Mouse (Mus musculus) stomach, postnatal 0 days (tissue): ENCODE measurements at regions not wholly inside any gene's neighbourhood (a gene's known extent, or its start where the extent isn't known, plus 50 kb on each side); places are given as distances from the start of the nearest gene placed in this dataset.

Source experiments
- ATAC-seq: fragments of 200-750 bp; cut with Nextera tagmentation; 2 replicates; pipeline ENCODE4 v1.8.0; 2017; ENCODE audit not compliant: low FRiP score, low TSS enrichment
- DNase-seq: peaks from one replicate; pipeline ENCODE4 v3.0.0-alpha.2; 2016; ENCODE audit warnings: low spot score
- H3K27ac ChIP-seq: fragments of 300-500 bp; sonication (generic); replicated peaks from 2 replicates; pipeline ENCODE4 v1.5.1; 2014; ENCODE audit warnings: mild to moderate bottlenecking, control low read depth
- H3K27me3 ChIP-seq: fragments of 300-500 bp; sonication (generic); 2 replicates; pipeline ENCODE4 v1.6.1; 2014; ENCODE audit warnings: low read length; ENCODE audit not compliant: control insufficient read depth, insufficient read depth
- H3K36me3 ChIP-seq: fragments of 300-500 bp; sonication (generic); 2 replicates; pipeline ENCODE4 v1.6.1; 2014; ENCODE audit warnings: low read length, mixed read lengths; ENCODE audit not compliant: control insufficient read depth, insufficient read depth
- H3K4me1 ChIP-seq: fragments of 300-500 bp; sonication (generic); replicated peaks from 2 replicates; pipeline ENCODE4 v1.6.1; 2014; ENCODE audit warnings: antibody characterized with exemption; ENCODE audit not compliant: control insufficient read depth, insufficient read depth
- H3K4me2 ChIP-seq: fragments of 300-500 bp; sonication (generic); replicated peaks from 2 replicates; pipeline ENCODE4 v1.6.1; 2014; ENCODE audit warnings: low read depth, mild to moderate bottlenecking, control low read depth, moderate library complexity
- H3K4me3 ChIP-seq: fragments of 300-500 bp; sonication (generic); 2 replicates; pipeline ENCODE4 v1.5.1; 2014; ENCODE audit warnings: low read depth, low read length, control low read depth
- H3K9ac ChIP-seq: fragments of 300-500 bp; sonication (generic); 2 replicates; pipeline ENCODE4 v1.6.1; 2014; ENCODE audit warnings: mild to moderate bottlenecking, low read length, control low read depth, mixed read lengths
- H3K9me3 ChIP-seq: fragments of 300-500 bp; sonication (generic); 2 replicates; pipeline ENCODE4 v1.6.1; 2016; ENCODE audit warnings: low read length; ENCODE audit not compliant: control insufficient read depth
- CTCF ChIP-seq: IDR thresholded peaks from 2 replicates; pipeline ENCODE4 v1.5.1; 2016; ENCODE audit warnings: antibody characterized with exemption, low read depth, mild to moderate bottlenecking, moderate library complexity
- EP300 ChIP-seq: optimal IDR thresholded peaks from 2 replicates; pipeline ENCODE3; 2016; ENCODE audit warnings: antibody characterized with exemption
- WGBS: fragments of 180-500 bp; shearing (Covaris S2); extraction: QIAGEN DNeasy Blood & Tissue Kit; methylation state at CpG from one replicate; pipeline ENCODE4 v1.1.7; 2014; 5-methylcytosine and 5-hydroxymethylcytosine counted together

DNA sequence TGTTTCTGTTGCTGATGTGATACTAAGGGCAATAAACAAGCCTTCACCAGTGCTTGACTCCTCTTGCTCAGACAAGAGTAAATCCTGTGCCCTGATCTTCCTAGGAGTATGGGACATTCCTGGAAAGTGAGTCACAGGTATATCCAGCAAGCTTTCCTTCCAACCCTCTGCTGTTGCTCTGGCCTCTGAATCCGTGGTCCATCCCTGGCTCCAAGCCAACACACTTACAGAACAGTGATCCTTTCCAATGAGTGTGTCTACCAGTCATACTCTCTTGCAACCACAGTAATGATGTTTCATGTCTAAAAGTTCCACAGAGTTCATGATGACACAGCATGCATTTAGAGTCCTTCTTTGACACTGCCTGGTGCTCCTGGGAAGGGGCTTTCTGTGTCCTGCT, 277.6 kb upstream of the Tmc3 start:
- Histone ChIP-seq H3K27ac (no peak overlapping the region), H3K4me2 (no peak overlapping the region), H3K9me3 (no peaks in the 10 kb centered on the region), H3K9ac (no peak overlapping the region), H3K4me3 (no peak overlapping the region), H3K36me3 (no peaks in the 10 kb centered on the region), H3K27me3 (no peaks in the 10 kb centered on the region), H3K4me1 (no peaks in the 10 kb centered on the region)
- WGBS: 17% methylated on average over 1 of the region's 1 CpGs
- TF ChIP-seq CTCF: no peak
- TF ChIP-seq EP300: no peak
- ATAC-seq (no peak), DNase-seq (no peak)

DNA sequence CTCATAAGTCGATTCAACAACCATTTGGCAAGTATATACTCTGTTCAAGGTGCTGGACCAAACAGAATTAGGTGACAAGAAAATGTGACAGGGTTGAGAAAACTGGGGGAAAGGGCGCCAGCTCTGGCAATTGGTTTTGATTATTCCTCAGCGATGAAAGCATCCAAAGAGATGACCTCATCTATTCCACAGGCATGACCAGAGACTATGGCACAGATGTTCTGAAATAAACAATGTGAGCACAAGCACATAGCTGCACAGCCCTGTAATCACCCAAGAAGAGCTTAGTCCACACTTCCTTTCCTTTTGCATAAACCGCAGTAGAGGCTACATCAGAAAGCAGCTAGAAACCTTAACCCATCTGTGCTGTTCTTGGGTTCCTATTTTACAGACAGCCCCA, 272.6 kb upstream of the Tmc3 start:
- Histone ChIP-seq H3K27ac (no peak overlapping the region), H3K4me1 (no peaks in the 10 kb centered on the region), H3K9ac (no peak overlapping the region), H3K4me3 (no peak overlapping the region), H3K4me2 (no peak overlapping the region), H3K9me3 (no peaks in the 10 kb centered on the region), H3K27me3 (no peaks in the 10 kb centered on the region), H3K36me3 (no peaks in the 10 kb centered on the region)
- DNase-seq (no peak), ATAC-seq (no peak; the same call in 1 of the 2 replicates)
- 52% methylated on average over 4 of the region's 4 CpGs for WGBS
- no peak for TF ChIP-seq CTCF
- TF ChIP-seq EP300: no peak

DNA sequence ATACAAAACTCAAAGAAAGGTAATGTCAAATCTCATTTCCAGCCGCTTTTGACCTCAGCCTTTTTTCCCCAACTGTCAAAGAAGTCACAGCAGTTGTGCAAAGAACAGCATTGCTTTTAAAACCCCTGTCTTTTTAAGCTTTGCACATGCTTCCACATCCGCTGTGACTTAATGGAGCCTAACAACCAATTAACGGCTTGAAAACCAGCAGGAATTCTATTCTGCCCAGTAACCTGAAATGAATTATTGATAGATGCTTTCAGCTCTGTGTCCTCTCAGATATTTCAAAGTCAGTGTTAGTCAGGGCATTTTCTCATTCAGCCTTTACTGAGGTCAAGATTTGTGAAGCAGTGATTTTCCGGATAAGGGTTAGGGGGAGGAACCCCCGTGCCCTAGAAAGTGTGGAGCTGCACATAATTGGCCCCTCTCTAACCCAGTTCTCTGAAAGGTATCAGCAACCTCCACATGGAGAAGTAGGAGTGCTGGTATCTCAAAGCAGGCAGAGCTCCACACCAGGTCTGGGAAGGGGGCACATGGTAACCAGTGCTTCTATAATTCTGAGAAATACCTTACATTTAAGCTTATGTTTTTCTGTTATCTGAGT, 254.8 kb upstream of the Tmc3 start:
- no peaks in the 10 kb centered on the region for H3K27me3 ChIP-seq
- 71% methylated on average over 5 of the region's 5 CpGs for WGBS

DNA sequence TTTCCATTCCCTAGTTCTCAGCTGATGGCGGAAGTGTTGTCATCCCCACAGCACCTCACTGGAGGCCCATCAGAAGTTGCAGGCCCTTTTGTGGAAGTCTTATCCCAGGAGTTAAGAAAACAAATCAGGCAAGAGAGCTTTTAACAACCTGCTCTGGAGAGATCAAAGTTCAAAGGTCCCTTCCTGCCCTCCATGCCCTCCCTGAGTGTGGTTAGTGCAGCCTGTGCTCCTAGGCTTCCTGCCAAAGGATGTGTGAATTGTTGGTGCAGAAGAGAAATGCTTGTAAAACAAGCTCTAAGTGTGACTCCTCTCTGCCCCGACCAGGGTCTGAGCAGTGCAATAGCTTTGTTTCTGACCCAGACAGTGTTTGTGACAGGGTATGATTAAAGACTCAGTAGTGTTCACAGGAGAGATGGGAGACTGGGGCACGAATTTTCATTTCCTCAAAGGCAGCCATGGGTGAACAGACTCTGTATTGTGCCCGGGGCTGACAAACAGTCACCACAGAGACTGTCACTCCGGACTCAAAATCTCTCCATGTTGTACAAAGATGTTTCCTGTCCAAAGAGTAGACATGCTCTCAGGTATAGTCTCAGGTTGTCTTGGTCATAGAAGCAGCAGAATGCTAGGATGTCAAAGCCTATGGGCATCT, 237.5 kb upstream of the Tmc3 start:
- no peak for ATAC-seq
- Histone ChIP-seq H3K36me3 (no peaks in the 10 kb centered on the region), H3K9ac (no peak overlapping the region), H3K4me2 (no peak overlapping the region), H3K27ac (no peak overlapping the region), H3K27me3 (no peaks in the 10 kb centered on the region), H3K9me3 (no peaks in the 10 kb centered on the region), H3K4me3 (no peak overlapping the region), H3K4me1 (no peaks in the 10 kb centered on the region)
- TF ChIP-seq CTCF (no peak), EP300 (no peak)
- 58% methylated on average over 5 of the region's 5 CpGs for WGBS
- no peak for DNase-seq

More for the DNA sequence above, 254.8 kb upstream of the Tmc3 start:
- no peaks in the 10 kb centered on the region for H3K36me3 ChIP-seq
- H3K4me2 ChIP-seq: no peak overlapping the region
- TF ChIP-seq CTCF (no peak), EP300 (no peak)
- H3K4me1 ChIP-seq: no peaks in the 10 kb centered on the region
- H3K27ac ChIP-seq: no peak overlapping the region
- no peak for ATAC-seq
- no peak overlapping the region for H3K4me3 ChIP-seq
- DNase-seq: no peak
- no peak overlapping the region for H3K9ac ChIP-seq
- no peaks in the 10 kb centered on the region for H3K9me3 ChIP-seq

DNA sequence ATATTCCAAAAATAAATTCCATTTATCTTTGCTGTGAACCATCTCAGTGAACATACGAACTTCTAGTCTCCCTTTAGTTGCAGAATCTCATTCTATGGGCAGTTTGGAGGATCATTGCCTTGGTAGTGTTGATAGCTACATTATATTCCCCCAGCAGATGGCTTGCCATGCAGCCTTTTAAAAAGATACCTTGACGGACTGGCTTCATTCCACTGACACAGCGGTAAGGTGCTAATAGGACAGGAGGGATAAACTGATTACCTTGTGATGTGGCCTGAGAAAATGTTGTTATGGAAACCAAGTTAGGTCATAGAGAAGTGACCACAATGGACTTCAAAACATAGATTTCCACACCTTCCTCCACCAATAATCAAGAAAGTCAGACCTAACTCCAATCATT, 215.5 kb upstream of the Tmc3 start:
- H3K36me3 ChIP-seq: no peaks in the 10 kb centered on the region
- no peaks in the 10 kb centered on the region for H3K9me3 ChIP-seq
- ATAC-seq (no peak), DNase-seq (no peak)
- no peak overlapping the region for H3K27ac ChIP-seq
- H3K27me3 ChIP-seq: no peaks in the 10 kb centered on the region
- WGBS: 80% methylated on average over 3 of the region's 3 CpGs
- TF ChIP-seq EP300 (no peak), CTCF (no peak)
- H3K4me1 ChIP-seq: no peaks in the 10 kb centered on the region
- no peak overlapping the region for H3K4me2 ChIP-seq
- H3K9ac ChIP-seq: no peak overlapping the region
- no peak overlapping the region for H3K4me3 ChIP-seq

DNA sequence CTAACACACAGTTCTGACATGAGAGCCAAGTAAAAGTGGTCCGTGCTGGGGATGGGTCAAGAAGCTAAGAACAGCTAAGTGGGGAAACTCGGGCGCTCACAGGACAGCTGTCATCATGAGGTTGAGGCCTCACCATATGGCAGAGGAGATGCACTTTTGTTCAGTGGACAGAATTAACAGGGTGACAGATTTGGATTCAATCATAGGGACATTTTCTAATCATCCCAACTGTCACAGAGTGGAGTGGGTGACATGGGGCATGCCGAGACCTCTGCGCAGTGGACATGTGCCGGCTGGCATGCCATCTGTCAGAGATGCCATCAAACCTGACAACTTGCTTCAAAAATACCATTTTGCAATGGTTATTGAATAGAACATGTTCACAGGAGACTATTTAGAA, 215.1 kb upstream of the Tmc3 start:
- no peak for DNase-seq
- H3K27ac ChIP-seq: no peak overlapping the region
- no peaks in the 10 kb centered on the region for H3K27me3 ChIP-seq
- no peak overlapping the region for H3K4me3 ChIP-seq
- no peaks in the 10 kb centered on the region for H3K9me3 ChIP-seq
- H3K36me3 ChIP-seq: no peaks in the 10 kb centered on the region
- H3K4me2 ChIP-seq: no peak overlapping the region
- no peak for ATAC-seq
- TF ChIP-seq CTCF (no peak), EP300 (no peak)
- H3K9ac ChIP-seq: no peak overlapping the region
- 86% methylated on average over 6 of the region's 6 CpGs for WGBS
- H3K4me1 ChIP-seq: no peaks in the 10 kb centered on the region
